Mouse (Mus musculus) liver, adult 2 months (tissue): ENCODE measurements around the gene Ptcd2.

Experiments used
- CTCF ChIP-seq: fragments of 200-500 bp; IDR thresholded peaks from 2 replicates; pipeline ENCODE4 v1.5.1; 2011; ENCODE audit warnings: low read depth, low read length, control low read depth
- POLR2A ChIP-seq: fragments of 200-500 bp; IDR thresholded peaks from 2 replicates; pipeline ENCODE4 v1.6.1; 2011; ENCODE audit warnings: low read length, control low read depth; ENCODE audit not compliant: insufficient read depth; ENCODE audit errors: extremely low read depth

- no peak for TF ChIP-seq CTCF
- no peak for TF ChIP-seq POLR2A
Observed at GRCm38 (mm10) chr13:99337510-99337909, 7.0 kb downstream of the Ptcd2 start.
